Mouse (Mus musculus): ENCODE results near the gene Cfap54.

DNA sequence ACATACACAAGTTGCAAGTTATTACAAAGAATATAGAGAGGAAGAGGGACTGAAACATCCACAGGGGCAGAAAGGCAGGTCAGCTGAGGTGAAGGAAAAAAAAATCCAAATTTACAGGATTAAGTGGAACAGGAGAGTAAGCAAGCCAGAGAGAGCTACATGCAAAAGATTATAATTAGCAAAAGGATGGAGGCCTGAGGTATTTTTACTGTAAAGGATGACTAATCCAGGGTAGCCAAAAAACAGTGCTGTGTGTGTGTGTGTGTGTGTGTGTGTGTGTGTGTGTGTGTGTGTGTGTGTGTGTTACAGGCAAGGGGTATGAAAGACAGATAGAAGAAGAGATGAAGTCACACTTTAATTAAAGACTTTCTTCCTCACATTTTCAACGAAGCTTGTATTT is 47.9 kb upstream of the Cfap54 start:
- no peak for TF ChIP-seq CHD2 (IDR thresholded peaks at IDR 0.05; ENCODE audit: low read depth, low read length)
- TF ChIP-seq ZNF384 (IDR thresholded peaks at IDR 0.05; ENCODE audit: low read depth, low read length): no peak
- TF ChIP-seq HCFC1 (IDR thresholded peaks at IDR 0.05; ENCODE audit: borderline replicate concordance, insufficient read depth, low read length): no peak
- TF ChIP-seq MAFK (IDR thresholded peaks at IDR 0.05; ENCODE audit: insufficient read depth, low read depth, low read length): no peak
